Comparison of ENCODE assay signal across 9 mouse cellular contexts in genomic region chr8:72683010-72683521, GRCm38 (mm10). TPM values are rescaled to one million over a fixed set of nuclear protein-coding genes. Genes with fewer than 3 reads are reported as not detected.
DNase-seq lines count a peak whose midpoint lies in the region; ATAC-seq and TF ChIP-seq lines count a peak whose summit lies in the region.
"Had no signal": no experiment of that assay in that cellular context is flagged by ENCODE, and none has a peak within 500 bp of the region (broad histone marks: within the 10 kb centered on the region; RNA-seq: fewer than 3 reads in every experiment).

No protein-coding gene starts in this region.

- no peaks in the 10 kb centered on the region for H3K36me3 ChIP-seq in ES-Bruce4 (ENCODE audit: control insufficient read depth, insufficient read depth, low read length, poor library complexity, severe bottlenecking)
- H3K36me3 ChIP-seq: forebrain, embryonic 12.5 days had no signal

- peak; percentile 61 for ATAC-seq in megakaryocyte, adult 5-6 weeks (ENCODE audit: poor library complexity, severe bottlenecking)
- ATAC-seq in monocyte, adult 5-6 weeks (replicated peaks; ENCODE audit: insufficient number of reproducible peaks, low FRiP score, low TSS enrichment, poor library complexity, severe bottlenecking): no peak

- TF ChIP-seq POLR2A in ES-Bruce4 (IDR thresholded peaks at IDR 0.05; ENCODE audit: insufficient read depth, low read length): no peak

- peak; percentile 54; the same call in 1 of the 2 replicates for TF ChIP-seq EP300 in ES-Bruce4 (IDR thresholded peaks at IDR 0.05; ENCODE audit: insufficient read depth, low read depth, low read length)

- peak overlapping the region; percentile 21 for H3K27ac ChIP-seq in layer of hippocampus, adult 2 months
- peak overlapping the region; percentile 49 for H3K27ac ChIP-seq in ES-Bruce4 (ENCODE audit: insufficient read depth, low read length)
- H3K27ac ChIP-seq: forebrain, embryonic 12.5 days had no signal

- H3K27me3 ChIP-seq in ES-Bruce4 (ENCODE audit: control insufficient read depth, insufficient read depth, low read length, poor library complexity, severe bottlenecking): no peaks in the 10 kb centered on the region
- H3K27me3 ChIP-seq: forebrain, embryonic 12.5 days had no signal

- TF ChIP-seq CTCF in layer of hippocampus, adult 2 months (conservative IDR thresholded peaks at IDR 0.05): no peak
- TF ChIP-seq CTCF in ES-Bruce4 (IDR thresholded peaks at IDR 0.05; ENCODE audit: low read depth, low read length): no peak

- DNase-seq in layer of hippocampus, adult 2 months (ENCODE audit: low spot score in 2 of 2): no peak
- no peak for DNase-seq in layer of hippocampus, adult 8-10 months (ENCODE audit: low spot score in 2 of 2)
- peak; percentile 12 for DNase-seq in embryo, embryonic 10.5 days (ENCODE audit: low spot score)
- DNase-seq in urinary bladder, postnatal 36 days (ENCODE audit: low spot score in 2 of 2): no peak
- no peak for DNase-seq in gastrocnemius, postnatal 25 days

- H3K4me1 ChIP-seq in ES-Bruce4 (ENCODE audit: control insufficient read depth, insufficient read depth, low read length): peaks cover 8% of the 10 kb centered on the region
- H3K4me1 ChIP-seq: forebrain, embryonic 12.5 days had no signal

- H3K4me3 ChIP-seq in layer of hippocampus, adult 2 months: no peak overlapping the region
- H3K4me3 ChIP-seq in ES-Bruce4 (ENCODE audit: low read depth, low read length): no peak overlapping the region
- H3K4me3 ChIP-seq: forebrain, embryonic 12.5 days had no signal

- no peaks in the 10 kb centered on the region for H3K9me3 ChIP-seq in ES-Bruce4 (replicated peaks; ENCODE audit: control insufficient read depth, insufficient read depth, low read length, poor library complexity, severe bottlenecking)
- H3K9me3 ChIP-seq: forebrain, embryonic 12.5 days had no signal

- no peak overlapping the region for H3K9ac ChIP-seq in ES-Bruce4 (ENCODE audit: low read depth, poor library complexity, severe bottlenecking)
- H3K9ac ChIP-seq: forebrain, embryonic 12.5 days had no signal

RNA-seq across cellular contexts. Expression of gene Nwd1, which starts 36.6 kb away (rescaled TPM):
- 10 to 100 TPM; 51.1 to 52.1 TPM for total RNA-seq in layer of hippocampus, adult 2 months (2021)
- total RNA-seq in layer of hippocampus, adult 8-10 months (2022): 10 to 100 TPM; 45.4 to 57.7 (median 50.6) TPM
- polyA plus RNA-seq in ES-Bruce4 (2011; ENCODE audit: insufficient read depth, insufficient read length, low read depth, missing spikeins): 0.91 and 0.94 TPM in 2 replicates
- 0.09 and 0.11 TPM in 2 replicates for total RNA-seq in megakaryocyte, adult 5-6 weeks (2015)
- 0.55 and 0.61 TPM in 2 replicates for total RNA-seq in megakaryocyte, adult 5-6 weeks (2017)
- total RNA-seq in monocyte, adult 5-6 weeks (2017): 0.10 to 0.43 TPM in 2 of 3 replicates, not detected in the other
- under 1 TPM; 0.33 to 0.96 TPM for total RNA-seq in gastrocnemius, postnatal 25 days (2021)

RNA-seq across cellular contexts. Expression of gene Sin3b, which starts 40.0 kb away (rescaled TPM):
- total RNA-seq in layer of hippocampus, adult 2 months (2021): 100 to 1,000 TPM; 171 to 181 TPM
- total RNA-seq in layer of hippocampus, adult 8-10 months (2022): 100 to 1,000 TPM; 172 to 190 (median 175) TPM
- 196 and 208 TPM in 2 replicates for polyA plus RNA-seq in ES-Bruce4 (2011; ENCODE audit: insufficient read depth, insufficient read length, low read depth, missing spikeins)
- 93.7 and 101 TPM in 2 replicates for total RNA-seq in megakaryocyte, adult 5-6 weeks (2015)
- 84.6 and 102 TPM in 2 replicates for total RNA-seq in megakaryocyte, adult 5-6 weeks (2017)
- 122 to 164 TPM (median 146 TPM) in 3 replicates for total RNA-seq in monocyte, adult 5-6 weeks (2017)
- total RNA-seq in gastrocnemius, postnatal 25 days (2021): 10 to 100 TPM; 32.6 to 37.8 TPM

Comparison
In these comparisons a context has a peak if more than half of its experiments do, and no peak if none do; other contexts are left out.
1. RNA of gene Nwd1, which starts 36.6 kb away (total RNA-seq): 45.4 to 57.7 TPM in layer of hippocampus, adult 8-10 months and 51.1 to 52.1 TPM in layer of hippocampus, adult 2 months; 0.33 to 0.96 TPM in gastrocnemius, postnatal 25 days, 0.09 to 0.61 TPM in megakaryocyte, adult 5-6 weeks and 0.10 to 0.43 TPM in monocyte, adult 5-6 weeks; every median in the first group is over 10 times any median in the second.